Mouse (Mus musculus): ENCODE data around the gene Tsks. TPM values are rescaled to one million over a fixed set of nuclear protein-coding genes. Genes with fewer than 3 reads are reported as not detected.

The Tsks gene
- polyA plus RNA-seq, 1 experiment: not detected

DNA sequence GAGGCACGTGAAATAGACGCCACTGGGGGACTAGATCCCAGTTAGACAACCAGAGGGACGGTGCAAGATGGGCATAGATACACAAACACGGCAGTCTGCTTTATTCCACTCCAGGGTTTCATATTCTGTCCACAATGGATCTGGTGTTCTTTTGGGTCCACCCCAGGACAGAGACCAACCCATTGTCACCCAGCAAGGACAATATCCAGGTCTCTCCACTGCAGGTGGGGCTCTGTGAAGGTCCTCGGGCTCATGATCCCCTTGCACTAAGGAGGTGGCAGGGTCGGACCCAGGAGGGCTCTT, 32.1 kb downstream of the Tsks start:
- Histone ChIP-seq H3K36me3 (ENCODE audit: control insufficient read depth, insufficient read depth, low read length) (peaks cover 26% of the 10 kb centered on the region), H3K27ac (ENCODE audit: insufficient read depth, low read depth, low read length) (no peak overlapping the region), H3K27me3 (ENCODE audit: control insufficient read depth, insufficient read depth, low read length) (no peaks in the 10 kb centered on the region), H3K4me3 (ENCODE audit: low read depth, low read length) (no peak overlapping the region), H3K4me1 (ENCODE audit: control insufficient read depth, insufficient read depth, insufficient read length, low read length) (peaks cover 5% of the 10 kb centered on the region)
- WGBS: 27% methylated on average over 6 of the region's 6 CpGs
- TF ChIP-seq CTCF (IDR thresholded peaks at IDR 0.05; ENCODE audit: extremely low read depth, insufficient read length, insufficient replicate concordance, low read depth, low read length) (no peak), POLR2A (IDR thresholded peaks at IDR 0.05; ENCODE audit: low read depth, low read length) (no peak)

DNA sequence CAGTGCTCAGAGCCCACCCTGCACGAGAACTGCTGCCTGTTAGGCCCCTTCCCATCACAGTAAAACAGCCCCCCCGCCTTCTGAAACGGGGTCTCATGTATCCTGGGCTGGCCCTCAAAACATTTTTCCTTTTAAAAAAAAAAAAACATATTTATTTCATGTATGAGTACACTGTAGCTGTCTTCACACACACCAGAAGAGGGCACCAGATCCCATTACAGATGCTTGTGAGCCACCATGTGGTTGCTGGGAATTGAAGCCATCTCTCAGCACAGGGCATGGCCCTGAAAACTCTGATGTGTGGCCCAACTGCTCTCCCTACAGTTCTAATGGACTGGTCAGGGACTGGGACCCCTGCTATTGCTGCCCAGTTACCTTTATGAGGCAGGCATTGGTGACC, 35.3 kb downstream of the Tsks start:
- TF ChIP-seq POLR2A (IDR thresholded peaks at IDR 0.05; ENCODE audit: low read depth, low read length): no peak
- WGBS: 90% methylated on average over 3 of the region's 3 CpGs
- H3K36me3 ChIP-seq (ENCODE audit: control insufficient read depth, insufficient read depth, low read length): peaks cover 45% of the 10 kb centered on the region
- no peak overlapping the region for H3K4me3 ChIP-seq (ENCODE audit: low read depth, low read length)
- no peaks in the 10 kb centered on the region for H3K4me1 ChIP-seq (ENCODE audit: control insufficient read depth, insufficient read depth, insufficient read length, low read length)
- no peaks in the 10 kb centered on the region for H3K27me3 ChIP-seq (ENCODE audit: control insufficient read depth, insufficient read depth, low read length)
- H3K27ac ChIP-seq (ENCODE audit: insufficient read depth, low read depth, low read length): no peak overlapping the region

DNA sequence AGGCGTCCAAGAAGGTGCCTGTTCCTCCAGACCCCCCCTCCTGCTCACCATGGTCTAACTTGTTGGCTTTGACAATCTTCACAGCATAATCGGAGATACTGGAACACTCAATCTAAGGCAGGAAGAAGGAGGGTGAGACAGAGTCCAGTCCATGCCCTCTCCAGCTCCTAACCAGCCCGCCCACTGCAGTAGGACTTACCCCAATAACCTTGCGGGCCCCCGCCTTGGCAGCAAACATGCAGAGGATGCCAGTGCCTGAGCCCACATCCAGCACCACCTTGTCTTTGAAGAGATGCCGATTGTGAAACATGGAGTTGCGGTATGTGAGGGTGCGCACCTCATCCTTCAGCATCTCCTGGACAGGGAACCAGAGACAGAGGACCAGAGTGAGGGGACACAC, 38.5 kb downstream of the Tsks start:
- no peak overlapping the region for H3K4me3 ChIP-seq (ENCODE audit: low read depth, low read length)
- H3K27me3 ChIP-seq (ENCODE audit: control insufficient read depth, insufficient read depth, low read length): no peaks in the 10 kb centered on the region
- H3K27ac ChIP-seq (ENCODE audit: insufficient read depth, low read depth, low read length): no peak overlapping the region
- no peak for TF ChIP-seq POLR2A (IDR thresholded peaks at IDR 0.05; ENCODE audit: low read depth, low read length)
- no peak for TF ChIP-seq CTCF (IDR thresholded peaks at IDR 0.05; ENCODE audit: extremely low read depth, insufficient read length, insufficient replicate concordance, low read depth, low read length)
- H3K4me1 ChIP-seq (ENCODE audit: control insufficient read depth, insufficient read depth, insufficient read length, low read length): no peaks in the 10 kb centered on the region; the same call in 1 of the 2 replicates
- 95% methylated on average over 8 of the region's 8 CpGs for WGBS
- peaks cover 45% of the 10 kb centered on the region for H3K36me3 ChIP-seq (ENCODE audit: control insufficient read depth, insufficient read depth, low read length)

DNA sequence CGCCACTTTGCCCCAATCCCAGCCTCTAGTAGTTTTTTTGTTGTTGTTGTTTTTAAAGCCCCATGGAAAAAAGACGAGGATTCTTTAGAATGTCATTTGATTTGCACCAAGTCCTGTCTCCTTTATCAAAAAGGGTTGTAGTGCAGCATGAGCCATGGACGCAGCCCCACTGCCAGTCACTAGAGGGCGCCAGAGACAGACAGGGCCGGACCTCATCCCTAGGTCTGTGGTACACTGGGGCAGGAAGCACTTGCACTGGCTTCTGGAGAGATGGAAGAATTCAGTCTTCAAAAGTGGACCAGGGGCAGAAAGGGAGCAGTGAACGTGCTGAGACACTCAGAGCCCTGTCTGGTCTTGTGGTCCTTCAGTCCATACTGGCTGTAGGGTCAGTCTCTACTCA, 40.1 kb downstream of the Tsks start:
- H3K27ac ChIP-seq (ENCODE audit: insufficient read depth, low read depth, low read length): no peak overlapping the region
- 17% methylated on average over 6 of the region's 6 CpGs for whole genome bisulfite sequencing
- peaks cover 33% of the 10 kb centered on the region for H3K36me3 ChIP-seq (ENCODE audit: control insufficient read depth, insufficient read depth, low read length)
- H3K4me3 ChIP-seq (ENCODE audit: low read depth, low read length): no peak overlapping the region
- H3K4me1 ChIP-seq (ENCODE audit: control insufficient read depth, insufficient read depth, insufficient read length, low read length): peaks cover 4% of the 10 kb centered on the region
- H3K27me3 ChIP-seq (ENCODE audit: control insufficient read depth, insufficient read depth, low read length): no peaks in the 10 kb centered on the region
- no peak for TF ChIP-seq POLR2A (IDR thresholded peaks at IDR 0.05; ENCODE audit: low read depth, low read length)
- TF ChIP-seq CTCF (IDR thresholded peaks at IDR 0.05; ENCODE audit: extremely low read depth, insufficient read length, insufficient replicate concordance, low read depth, low read length): peak; percentile 94

DNA sequence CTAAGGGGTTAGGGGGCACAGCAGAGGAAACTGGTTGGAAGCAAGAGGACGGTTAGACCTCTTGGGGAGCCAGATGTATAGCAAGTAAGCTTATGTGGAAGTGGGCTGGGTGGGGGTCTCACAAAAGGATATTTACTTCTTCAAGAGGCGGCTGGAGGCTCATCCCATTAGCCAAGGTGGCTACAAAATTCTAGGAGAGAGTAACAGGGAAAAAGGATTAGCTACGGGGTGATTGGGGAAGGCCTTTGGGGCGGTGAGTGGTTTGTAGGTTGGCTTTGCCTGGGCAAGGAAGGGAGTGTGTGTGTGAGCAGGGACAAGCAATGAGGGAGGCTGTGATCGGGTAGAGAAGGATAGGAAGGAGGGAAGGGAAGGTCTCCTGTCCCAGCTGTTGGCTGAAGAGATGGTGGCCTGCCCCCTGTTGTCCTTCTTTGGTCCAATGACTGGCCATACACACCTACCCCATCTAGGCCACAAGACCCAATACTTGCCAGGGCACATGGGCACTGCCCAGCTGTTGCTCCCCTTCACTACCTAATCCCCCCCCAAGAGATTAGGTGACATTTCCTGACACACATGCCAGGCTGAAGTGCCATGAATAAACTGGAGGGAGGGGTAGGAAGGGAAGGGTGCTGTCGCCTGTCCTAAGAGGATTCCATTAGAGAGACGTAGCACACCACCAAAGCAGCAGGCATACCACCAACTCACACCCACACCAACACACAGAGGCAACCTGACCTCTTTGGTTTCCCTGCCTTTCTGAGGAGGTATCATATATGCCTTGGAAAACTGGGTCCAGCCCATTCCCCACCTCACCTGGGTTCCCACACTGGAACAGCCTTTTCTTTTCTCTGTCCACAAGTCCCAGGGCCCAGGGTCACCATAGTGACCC, 41.2 kb downstream of the Tsks start:
- TF ChIP-seq POLR2A (IDR thresholded peaks at IDR 0.05; ENCODE audit: low read depth, low read length): no peak
- TF ChIP-seq CTCF (IDR thresholded peaks at IDR 0.05; ENCODE audit: extremely low read depth, insufficient read length, insufficient replicate concordance, low read depth, low read length): no peak
- H3K27me3 ChIP-seq (ENCODE audit: control insufficient read depth, insufficient read depth, low read length): no peaks in the 10 kb centered on the region
- peaks cover 24% of the 10 kb centered on the region for H3K36me3 ChIP-seq (ENCODE audit: control insufficient read depth, insufficient read depth, low read length)
- H3K4me1 ChIP-seq (ENCODE audit: control insufficient read depth, insufficient read depth, insufficient read length, low read length): peaks cover 5% of the 10 kb centered on the region
- no peak overlapping the region for H3K27ac ChIP-seq (ENCODE audit: insufficient read depth, low read depth, low read length)
- WGBS: 80% methylated on average over 7 of the region's 7 CpGs
- H3K4me3 ChIP-seq (ENCODE audit: low read depth, low read length): no peak overlapping the region

DNA sequence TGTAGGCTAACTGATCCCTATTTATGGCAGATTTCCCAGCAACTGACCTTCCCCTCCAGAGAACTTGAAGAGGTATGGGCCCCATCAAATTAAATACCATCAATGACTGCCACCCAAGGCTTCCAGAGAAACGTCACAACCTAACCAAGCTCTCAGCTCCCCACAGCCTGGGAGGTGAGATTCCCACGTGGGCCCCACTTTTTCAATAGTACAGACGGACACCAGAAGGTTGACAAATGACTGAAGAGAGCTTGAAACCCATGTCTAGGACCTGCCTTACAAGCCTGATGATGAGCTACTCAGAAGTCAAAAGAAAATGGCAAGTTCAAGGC, 41.8 kb downstream of the Tsks start:
- H3K27ac ChIP-seq (ENCODE audit: insufficient read depth, low read depth, low read length): no peak overlapping the region
- WGBS: 35% methylated on average over 3 of the region's 3 CpGs

DNA sequence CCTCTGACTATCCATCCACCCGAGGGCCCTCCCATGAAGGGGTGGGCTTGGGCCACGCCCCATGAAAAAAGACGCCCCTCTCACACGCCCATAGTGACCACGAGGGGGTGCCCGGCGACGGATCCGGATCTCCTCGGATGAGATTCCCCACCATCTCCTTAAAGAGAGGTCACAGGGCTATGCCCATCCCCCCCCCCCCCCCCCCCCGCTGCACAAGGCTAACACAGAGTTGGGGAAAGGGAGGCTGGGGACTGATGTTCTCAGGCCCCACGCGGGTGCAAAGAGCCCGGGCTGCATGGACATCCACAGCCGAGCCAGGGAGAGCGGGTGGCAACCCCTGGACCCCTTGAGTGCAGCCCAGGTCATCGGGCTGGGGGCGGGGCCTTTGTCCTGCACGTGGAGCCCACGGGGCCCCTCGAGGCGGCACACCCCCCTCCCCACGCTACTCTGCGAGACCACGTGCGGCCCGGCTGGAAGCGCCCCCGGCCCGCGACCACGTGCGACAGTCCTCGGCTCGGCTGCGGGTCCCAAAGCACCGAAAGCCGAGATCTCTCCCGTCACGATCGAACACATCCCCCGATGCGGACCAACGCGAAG, 42.7 kb downstream of the Tsks start:
- no peaks in the 10 kb centered on the region for H3K27me3 ChIP-seq (ENCODE audit: control insufficient read depth, insufficient read depth, low read length)
- peaks cover 14% of the 10 kb centered on the region for H3K36me3 ChIP-seq (ENCODE audit: control insufficient read depth, insufficient read depth, low read length)
- peak overlapping the region; percentile 91 for H3K4me3 ChIP-seq (ENCODE audit: low read depth, low read length)
- TF ChIP-seq POLR2A (IDR thresholded peaks at IDR 0.05; ENCODE audit: low read depth, low read length): no peak
- TF ChIP-seq CTCF (IDR thresholded peaks at IDR 0.05; ENCODE audit: extremely low read depth, insufficient read length, insufficient replicate concordance, low read depth, low read length): peak; percentile 23; the same call in 1 of the 2 replicates
- peaks cover 5% of the 10 kb centered on the region for H3K4me1 ChIP-seq (ENCODE audit: control insufficient read depth, insufficient read depth, insufficient read length, low read length)
- WGBS: under 1% methylated on average over 45 of the region's 45 CpGs
- peak overlapping the region; percentile 82 for H3K27ac ChIP-seq (ENCODE audit: insufficient read depth, low read depth, low read length)

More for the DNA sequence above, 41.8 kb downstream of the Tsks start:
- no peak for TF ChIP-seq CTCF (IDR thresholded peaks at IDR 0.05; ENCODE audit: extremely low read depth, insufficient read length, insufficient replicate concordance, low read depth, low read length)
- no peak for TF ChIP-seq POLR2A (IDR thresholded peaks at IDR 0.05; ENCODE audit: low read depth, low read length)
- Histone ChIP-seq H3K36me3 (ENCODE audit: control insufficient read depth, insufficient read depth, low read length) (peaks cover 21% of the 10 kb centered on the region), H3K27me3 (ENCODE audit: control insufficient read depth, insufficient read depth, low read length) (no peaks in the 10 kb centered on the region), H3K4me1 (ENCODE audit: control insufficient read depth, insufficient read depth, insufficient read length, low read length) (peaks cover 5% of the 10 kb centered on the region), H3K4me3 (ENCODE audit: low read depth, low read length) (no peak overlapping the region)
